ENCODE assay signal across 20 mouse cellular contexts in genomic region chr16:87089322-87089721, GRCm38 (mm10).
A peak's percentile ranks its signal among the peaks of the same experiment; 100 is the strongest.
DNase-seq lines count a peak whose midpoint lies in the region; ATAC-seq and TF ChIP-seq lines count a peak whose summit lies in the region.
"Had no signal": no experiment of that assay in that cellular context is flagged by ENCODE, and none has a peak within 500 bp of the region (broad histone marks: within the 10 kb centered on the region; RNA-seq: fewer than 3 reads in every experiment).

No protein-coding gene starts in this region.

- no peak overlapping the region for H3K9ac ChIP-seq in lung, postnatal 0 days (replicated peaks; ENCODE audit: low read depth)
- H3K9ac ChIP-seq: embryonic facial prominence, embryonic 12.5 days; forebrain, embryonic 13.5 days; forebrain, embryonic 15.5 days had no signal

- no peak overlapping the region for H3K4me3 ChIP-seq in lung, postnatal 0 days (ENCODE audit: low read depth, low read length)
- H3K4me3 ChIP-seq in lung, adult 2 months (replicated peaks; ENCODE audit: extremely low read depth, low read depth, low read length) = no peak overlapping the region
- H3K4me3 ChIP-seq: embryonic facial prominence, embryonic 10.5 days; embryonic facial prominence, embryonic 12.5 days; forebrain, embryonic 13.5 days; forebrain, embryonic 15.5 days had no signal

- H3K27me3 ChIP-seq in lung, postnatal 0 days (replicated peaks; ENCODE audit: insufficient read depth, low read length) = no peaks in the 10 kb centered on the region
- H3K27me3 ChIP-seq: embryonic facial prominence, embryonic 12.5 days; forebrain, embryonic 13.5 days; forebrain, embryonic 15.5 days had no signal

- H3K36me3 ChIP-seq in lung, postnatal 0 days (ENCODE audit: insufficient read depth, low read length) = no peaks in the 10 kb centered on the region
- H3K36me3 ChIP-seq: embryonic facial prominence, embryonic 10.5 days; embryonic facial prominence, embryonic 12.5 days; forebrain, embryonic 15.5 days had no signal

- TF ChIP-seq CTCF in lung, postnatal 0 days (IDR thresholded peaks at IDR 0.05) = no peak
- TF ChIP-seq CTCF in lung, adult 2 months (IDR thresholded peaks at IDR 0.05; ENCODE audit: insufficient read depth, low read length) = no peak

- TF ChIP-seq POLR2A in lung, adult 2 months (IDR thresholded peaks at IDR 0.05; ENCODE audit: borderline replicate concordance, extremely low read depth, low read depth, low read length) = no peak

- peak; percentile 67 for TF ChIP-seq EP300 in lung, postnatal 0 days (IDR thresholded peaks at IDR 0.05)

- H3K27ac ChIP-seq in lung, postnatal 0 days (ENCODE audit: low read length) = no peak overlapping the region
- H3K27ac ChIP-seq: embryonic facial prominence, embryonic 10.5 days; embryonic facial prominence, embryonic 12.5 days; forebrain, embryonic 13.5 days; forebrain, embryonic 15.5 days had no signal

- H3K9me3 ChIP-seq in lung, postnatal 0 days (ENCODE audit: low read length) = no peaks in the 10 kb centered on the region
- H3K9me3 ChIP-seq: embryonic facial prominence, embryonic 10.5 days; embryonic facial prominence, embryonic 12.5 days; forebrain, embryonic 13.5 days; forebrain, embryonic 15.5 days had no signal

- DNase-seq in kidney, adult 9 months = peak; percentile 40
- no peak for DNase-seq in kidney, postnatal 25 days
- peak; percentile 32 for DNase-seq in lung, postnatal 0 days (ENCODE audit: low spot score)
- DNase-seq in lung, postnatal 10 days = no peak
- peak; percentile 38 for DNase-seq in lung, postnatal 36 days
- DNase-seq in lung, adult 2 months = no peak
- DNase-seq in telencephalon, adult 2 months (ENCODE audit: low read depth, low spot score) = peak; percentile 10
- DNase-seq in right cerebral cortex, adult 2 months (ENCODE audit: low spot score in 2 of 2) = no peak
- DNase-seq: adrenal gland, adult 2 months; adrenal gland, postnatal 10 days; adrenal gland, postnatal 25 days; cerebellum, adult 11-12 months; cerebellum, adult 2 months; cerebellum, adult 9-10 months; cerebellum, postnatal 10 days; cerebellum, postnatal 25 days had no signal

- WGBS in lung, postnatal 0 days = 42% methylated on average over 3 of the region's 3 CpGs
- 61% methylated on average over 3 of the region's 3 CpGs for WGBS in lung, adult 2 months

- ATAC-seq in lung, postnatal 0 days = no peak
- ATAC-seq: forebrain, embryonic 13.5 days; forebrain, embryonic 15.5 days had no signal

- no peak overlapping the region for H3K4me2 ChIP-seq in lung, postnatal 0 days (replicated peaks; ENCODE audit: low read depth, low read length)
- H3K4me2 ChIP-seq: embryonic facial prominence, embryonic 12.5 days; forebrain, embryonic 13.5 days; forebrain, embryonic 15.5 days had no signal

- H3K4me1 ChIP-seq in lung, postnatal 0 days (ENCODE audit: insufficient read depth, low read depth, low read length) = no peaks in the 10 kb centered on the region
- H3K4me1 ChIP-seq in lung, adult 2 months (ENCODE audit: control insufficient read depth, insufficient read depth, low read length) = no peaks in the 10 kb centered on the region
- H3K4me1 ChIP-seq: embryonic facial prominence, embryonic 10.5 days; embryonic facial prominence, embryonic 12.5 days; forebrain, embryonic 13.5 days; forebrain, embryonic 15.5 days had no signal

Comparison
In these comparisons a context has a peak if more than half of its experiments do, and no peak if none do; other contexts are left out.
1. DNase-seq: peak in kidney, adult 9 months (single experiment), lung, postnatal 0 days (single experiment), lung, postnatal 36 days (single experiment) and telencephalon, adult 2 months (single experiment); none in kidney, postnatal 25 days (0 of 2), lung, postnatal 10 days (single experiment), lung, adult 2 months (single experiment) and right cerebral cortex, adult 2 months (0 of 2).